Mouse (Mus musculus) heart, adult 2 months (tissue): ENCODE measurements around the gene Cfap57. TPM values are rescaled to one million over a fixed set of nuclear protein-coding genes. Genes with fewer than 3 reads are reported as not detected.

ENCODE experiments used
- DNase-seq, 2 experiments: peaks; one replicate each; pipeline ENCODE4 v3.0.0; 2021
- H3K27ac ChIP-seq: fragments of 200-600 bp; 2 replicates; pipeline ENCODE4 v1.8.1; 2022
- H3K27me3 ChIP-seq: fragments of 200-500 bp; 2 replicates; pipeline ENCODE4 v1.6.1; 2012; ENCODE audit warnings: mild to moderate bottlenecking, low read length, inconsistent platforms, mixed read lengths; ENCODE audit not compliant: control insufficient read depth, insufficient read depth
- H3K36me3 ChIP-seq: fragments of 200-500 bp; 2 replicates; pipeline ENCODE4 v1.6.1; 2012; ENCODE audit warnings: low read length, inconsistent platforms; ENCODE audit not compliant: control insufficient read depth, insufficient read depth
- H3K4me1 ChIP-seq: fragments of 200-500 bp; 2 replicates; pipeline ENCODE4 v1.6.1; 2011; ENCODE audit warnings: low read length; ENCODE audit not compliant: control insufficient read depth, insufficient read depth
- H3K4me3 ChIP-seq: fragments of 200-600 bp; 2 replicates; pipeline ENCODE4 v1.8.1; 2022
- H3K79me2 ChIP-seq: fragments of 200-500 bp; replicated peaks from 2 replicates; pipeline ENCODE4 v1.6.1; 2012; ENCODE audit warnings: mild to moderate bottlenecking, inconsistent platforms, low read length, moderate library complexity, mixed read lengths; ENCODE audit not compliant: control insufficient read depth, insufficient read depth
- H3K9ac ChIP-seq: fragments of 200-500 bp; 2 replicates; pipeline ENCODE4 v1.6.1; 2012; ENCODE audit warnings: low read depth, mild to moderate bottlenecking, control low read depth, inconsistent platforms, low read length, mixed read lengths
- CTCF ChIP-seq: fragments of 200-600 bp; IDR thresholded peaks from 2 replicates; pipeline ENCODE4 v1.8.1; 2022; ENCODE audit warnings: antibody characterized with exemption, mild to moderate bottlenecking, moderate library complexity
- EP300 ChIP-seq: fragments of 200-500 bp; IDR thresholded peaks from 2 replicates; pipeline ENCODE4 v1.6.1; 2011; ENCODE audit warnings: low read depth, low read length, control low read depth; ENCODE audit not compliant: insufficient read depth
- POLR2A ChIP-seq: fragments of 200-500 bp; IDR thresholded peaks from 2 replicates; pipeline ENCODE4 v1.6.1; 2011; ENCODE audit warnings: mild to moderate bottlenecking, low read depth, low read length, control low read depth; ENCODE audit not compliant: insufficient read depth
- whole genome bisulfite sequencing: fragments of 180-500 bp; shearing (Covaris S2); methylation state at CpG from one replicate; pipeline ENCODE4 v1.1.7; 2018; 5-methylcytosine and 5-hydroxymethylcytosine counted together
- intact Hi-C: fragments of 180-260 bp; cut with DNase I; formaldehyde crosslinking; loops from one replicate; pipeline ENCODE4 v1.15.1; 2025
- polyA plus RNA-seq: library from polyadenylated mRNA; depleted of rRNA; stranded (reverse); fragments of >200 nt; gene quantifications from 2 replicates; pipeline ENCODE4 v1.2.3, GENCODE M21; 2012
- total RNA-seq, 2 experiments: library from RNA; stranded (reverse); gene quantifications; 2 replicates each; pipeline ENCODE4 v1.2.3; 2021

Cfap57 gene
- total and polyA plus RNA-seq, 3 experiments: 0.05 to 0.14 TPM; not detected in 1

- DNase-seq: no peak
- 64% methylated on average over 5 of the region's 5 CpGs for WGBS
- Histone ChIP-seq H3K27ac (no peak overlapping the region), H3K27me3 (no peaks in the 10 kb centered on the region), H3K36me3 (no peaks in the 10 kb centered on the region), H3K4me1 (no peaks in the 10 kb centered on the region), H3K4me3 (no peak overlapping the region), H3K79me2 (no peaks in the 10 kb centered on the region), H3K9ac (no peak overlapping the region)
- no peak for TF ChIP-seq EP300
- no peak for TF ChIP-seq CTCF
- no peak for TF ChIP-seq POLR2A
- intact Hi-C loops: no loop called here
Measured at GRCm38 (mm10) chr4:118532663-118533062, 87.9 kb downstream of the Cfap57 start.

DNA sequence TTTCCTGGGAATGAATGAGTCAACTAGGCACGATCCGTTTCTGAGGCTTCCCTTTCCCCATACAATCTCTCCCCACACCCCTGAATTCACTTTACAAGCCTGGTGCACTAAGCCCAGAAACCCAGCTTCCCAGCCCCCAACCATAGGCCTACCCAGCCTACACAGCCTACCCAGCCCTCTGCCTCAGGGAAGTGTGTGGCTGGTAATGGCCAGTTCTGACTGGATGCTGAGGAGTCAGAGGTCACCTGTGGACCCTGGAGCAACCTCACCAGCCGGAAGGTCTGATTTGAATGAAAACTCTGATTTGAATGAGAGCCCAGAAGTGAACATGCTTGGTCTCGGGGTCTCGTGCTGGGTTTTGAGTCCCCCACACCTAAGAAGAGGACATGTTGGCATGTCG, 92.9 kb downstream of the Cfap57 start:
- WGBS: 79% methylated on average over 6 of the region's 6 CpGs
- H3K79me2 ChIP-seq: no peaks in the 10 kb centered on the region
- intact Hi-C loops: no loop called here
- H3K27me3 ChIP-seq: no peaks in the 10 kb centered on the region
- H3K27ac ChIP-seq: no peak overlapping the region
- no peaks in the 10 kb centered on the region for H3K36me3 ChIP-seq
- H3K9ac ChIP-seq: no peak overlapping the region
- H3K4me1 ChIP-seq: no peaks in the 10 kb centered on the region
- no peak for DNase-seq
- TF ChIP-seq CTCF (no peak), EP300 (no peak), POLR2A (no peak)
- H3K4me3 ChIP-seq: no peak overlapping the region

DNA sequence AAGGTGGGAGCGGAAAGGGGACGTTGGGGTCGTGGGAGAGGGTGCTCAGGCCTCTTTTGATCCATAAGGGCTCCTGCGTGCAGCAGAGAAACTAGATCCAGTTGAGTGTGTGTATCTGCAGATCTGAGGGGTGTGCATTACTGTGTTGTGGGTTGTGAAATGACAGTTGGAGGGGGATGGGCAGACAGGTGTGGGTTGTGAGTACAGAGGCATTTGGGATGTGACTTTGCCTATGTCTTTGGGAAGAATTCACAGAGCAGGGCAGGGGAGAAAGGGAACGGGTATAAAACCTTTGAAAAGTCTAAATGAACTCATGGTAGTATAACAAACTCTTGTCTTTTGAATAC, 93.3 kb downstream of the Cfap57 start:
- Histone ChIP-seq H3K9ac (no peak overlapping the region), H3K27ac (no peak overlapping the region), H3K4me1 (no peaks in the 10 kb centered on the region), H3K4me3 (no peak overlapping the region), H3K36me3 (no peaks in the 10 kb centered on the region), H3K79me2 (no peaks in the 10 kb centered on the region), H3K27me3 (no peaks in the 10 kb centered on the region)
- intact Hi-C loops: no loop called here
- DNase-seq: no peak
- TF ChIP-seq POLR2A: no peak
- TF ChIP-seq EP300: no peak
- TF ChIP-seq CTCF: no peak
- 51% methylated on average over 5 of the region's 5 CpGs for WGBS

DNA sequence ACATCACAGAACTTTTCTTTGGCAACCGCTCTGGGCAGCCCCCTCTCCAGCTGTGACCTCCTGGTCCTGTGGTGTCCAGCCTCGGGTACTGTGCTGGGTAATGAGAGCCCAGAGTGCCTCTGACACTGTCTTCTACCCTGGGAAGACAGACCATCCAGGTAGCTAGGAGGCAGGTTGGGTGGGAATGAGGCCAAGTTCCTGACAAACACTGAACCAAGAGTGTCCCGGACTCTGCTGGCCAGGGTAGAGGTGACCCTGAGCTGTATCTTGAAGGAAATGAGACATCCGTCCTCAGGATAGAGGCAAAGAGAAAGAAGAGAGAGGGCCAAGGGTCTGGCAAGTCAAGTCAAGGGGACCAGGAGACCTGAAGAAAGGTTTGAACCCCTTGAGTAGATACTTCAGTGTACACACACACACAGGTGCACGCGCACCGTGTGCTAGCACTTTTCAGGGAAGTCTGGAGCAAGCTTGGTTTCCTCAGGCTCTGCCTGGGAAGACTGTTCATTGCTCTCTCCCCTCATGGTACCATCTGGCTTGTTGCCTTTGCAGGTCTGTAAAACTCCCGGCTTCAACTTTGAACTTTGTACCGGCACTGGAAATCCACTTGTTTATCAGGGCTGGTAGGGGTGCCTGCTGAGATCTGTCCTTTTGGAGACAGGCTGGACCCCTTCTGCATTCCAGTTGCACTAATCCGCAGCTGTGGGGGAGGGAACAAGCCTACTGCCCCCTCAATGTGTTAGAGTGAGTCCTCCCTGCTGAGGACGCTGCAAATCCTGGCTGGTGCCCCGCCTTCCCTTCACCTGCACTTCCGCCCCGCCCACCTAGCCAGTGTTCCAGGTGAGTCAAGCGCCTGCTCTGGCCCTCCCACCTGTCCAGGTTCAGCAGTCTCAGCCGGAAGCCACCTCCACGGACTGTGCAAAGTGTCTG, 93.9 kb downstream of the Cfap57 start, which contains the start of gene 2610528J11Rik:
2610528J11Rik (plus strand) TSS at position 592 of the 927 bp plus-strand sequence.
- no peaks in the 10 kb centered on the region for H3K36me3 ChIP-seq
- intact Hi-C loops: no loop called here
- no peak for DNase-seq
- H3K4me3 ChIP-seq: no peak within 1 kb of the TSS
- 42% methylated on average over 17 of the region's 17 CpGs for WGBS
- H3K79me2 ChIP-seq: no peaks in the 10 kb centered on the region
- no peak for TF ChIP-seq POLR2A
- no peak for TF ChIP-seq CTCF
- TF ChIP-seq EP300: no peak
- no peak within 1 kb of the TSS for H3K9ac ChIP-seq
- H3K27me3 ChIP-seq: no peaks in the 10 kb centered on the region
- no peak within 1 kb of the TSS for H3K27ac ChIP-seq
- no peaks in the 10 kb centered on the region for H3K4me1 ChIP-seq

GRCm38 (mm10) chr4:118525779-118526178, 94.8 kb downstream of the Cfap57 start:
- 67% methylated on average over 3 of the region's 3 CpGs for WGBS
- intact Hi-C loops: no loop called here
- TF ChIP-seq POLR2A (no peak), EP300 (no peak), CTCF (no peak)

DNA sequence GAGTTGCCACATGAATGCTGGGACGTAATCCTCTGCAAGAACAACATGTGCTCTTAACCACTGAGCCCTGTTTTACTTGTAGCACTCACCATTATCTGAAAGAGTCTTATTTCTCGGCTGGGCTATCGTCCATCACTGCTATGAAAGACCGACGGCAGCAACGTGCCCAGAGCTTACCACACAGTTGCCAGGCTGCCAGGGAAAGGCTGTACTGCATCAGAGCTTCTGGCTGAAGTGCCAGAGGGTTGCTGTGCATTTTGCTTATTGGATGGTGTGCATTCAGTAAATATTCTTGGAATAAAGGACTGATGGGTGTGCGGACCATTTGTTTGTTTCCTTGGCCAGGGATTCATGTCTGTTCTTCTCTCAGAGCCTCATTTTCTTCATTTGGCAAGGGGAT, 96.6 kb downstream of the Cfap57 start:
- Histone ChIP-seq H3K79me2 (no peaks in the 10 kb centered on the region), H3K4me1 (no peaks in the 10 kb centered on the region), H3K9ac (no peak overlapping the region), H3K27me3 (no peaks in the 10 kb centered on the region), H3K27ac (no peak overlapping the region), H3K4me3 (no peak overlapping the region), H3K36me3 (no peaks in the 10 kb centered on the region)
- intact Hi-C loops: no loop called here
- TF ChIP-seq POLR2A (no peak), CTCF (no peak), EP300 (no peak)
- peak in 1 of 2 experiments; percentile 18 for DNase-seq
- WGBS: 55% methylated on average over 7 of the region's 7 CpGs

More at GRCm38 (mm10) chr4:118525779-118526178, 94.8 kb downstream of the Cfap57 start:
- no peak for DNase-seq
- H3K4me3 ChIP-seq: no peak overlapping the region
- no peaks in the 10 kb centered on the region for H3K4me1 ChIP-seq
- no peaks in the 10 kb centered on the region for H3K36me3 ChIP-seq
- no peaks in the 10 kb centered on the region for H3K27me3 ChIP-seq
- H3K27ac ChIP-seq: no peak overlapping the region
- no peak overlapping the region for H3K9ac ChIP-seq
- H3K79me2 ChIP-seq: no peaks in the 10 kb centered on the region
